Mouse (Mus musculus): Measurements from ENCODE around the gene Cacna1i.

The Cacna1i gene

DNA sequence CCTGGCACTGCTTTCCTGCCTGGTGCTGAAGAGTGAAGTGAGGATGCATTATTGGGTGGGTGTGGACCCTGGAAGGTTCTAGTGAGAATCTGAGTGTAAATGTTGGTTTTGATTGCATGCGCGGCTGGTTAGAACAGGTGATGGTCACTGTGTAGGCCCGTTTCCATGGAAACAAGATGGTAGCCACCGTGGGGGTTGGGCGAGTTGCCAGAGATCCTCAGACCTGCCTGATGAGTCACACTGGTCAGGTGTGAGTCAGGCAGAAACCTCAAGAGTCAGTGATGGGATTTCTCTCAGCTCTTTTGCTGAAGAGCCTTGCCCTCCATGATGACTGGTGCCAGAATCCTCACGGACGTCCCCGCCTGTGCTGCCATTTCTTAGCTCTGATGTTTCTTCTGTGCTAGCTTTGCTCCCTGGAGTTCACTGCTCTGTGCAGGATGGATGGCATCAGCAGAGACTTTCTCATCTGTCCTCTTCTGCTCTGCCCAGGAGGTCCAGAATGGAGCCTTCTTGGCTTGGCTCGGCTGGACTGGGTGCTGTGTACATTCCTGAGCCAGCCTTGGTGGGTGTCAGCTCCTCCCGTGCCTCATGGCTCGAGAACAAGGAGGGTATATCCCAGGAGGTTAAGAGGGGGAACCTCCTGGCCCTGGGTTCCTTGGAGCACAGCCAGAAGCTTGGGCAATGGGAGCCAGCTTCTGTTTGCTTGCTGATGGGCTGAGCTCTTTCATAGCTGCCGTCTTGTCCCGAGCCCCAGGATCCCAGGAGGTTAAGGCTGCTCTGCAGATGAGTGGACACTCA lies 40.9 kb downstream of the Cacna1i start:
- DNase-seq (ENCODE audit: low spot score in 2 of 2) = peak in 1 of 2 experiments; percentile 75

DNA sequence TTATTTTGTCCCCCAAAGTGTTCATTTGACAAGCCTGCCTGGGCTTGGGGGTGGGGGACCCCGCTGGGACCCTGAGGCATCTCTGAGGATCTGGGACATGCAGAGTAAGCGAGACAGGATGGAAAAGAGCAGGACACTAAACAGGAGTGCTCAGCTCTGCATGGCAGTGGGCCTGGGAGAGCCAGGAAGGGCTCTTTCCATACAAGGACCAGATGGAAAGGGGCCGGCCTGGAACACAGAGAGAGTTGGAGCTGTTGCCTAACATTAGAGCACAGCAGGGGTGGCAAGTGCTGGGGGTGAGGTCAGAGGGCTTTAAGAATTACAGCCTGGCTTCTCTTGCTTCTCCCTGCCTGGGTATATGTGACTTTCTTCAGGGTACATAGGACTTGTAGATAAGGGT lies 43.2 kb downstream of the Cacna1i start:
- no peak for DNase-seq (ENCODE audit: low spot score in 2 of 2)

GRCm38 (mm10) chr15:80334766-80335165 lies 47.7 kb downstream of the Cacna1i start:
- no peak for DNase-seq (ENCODE audit: low spot score in 2 of 2)

DNA sequence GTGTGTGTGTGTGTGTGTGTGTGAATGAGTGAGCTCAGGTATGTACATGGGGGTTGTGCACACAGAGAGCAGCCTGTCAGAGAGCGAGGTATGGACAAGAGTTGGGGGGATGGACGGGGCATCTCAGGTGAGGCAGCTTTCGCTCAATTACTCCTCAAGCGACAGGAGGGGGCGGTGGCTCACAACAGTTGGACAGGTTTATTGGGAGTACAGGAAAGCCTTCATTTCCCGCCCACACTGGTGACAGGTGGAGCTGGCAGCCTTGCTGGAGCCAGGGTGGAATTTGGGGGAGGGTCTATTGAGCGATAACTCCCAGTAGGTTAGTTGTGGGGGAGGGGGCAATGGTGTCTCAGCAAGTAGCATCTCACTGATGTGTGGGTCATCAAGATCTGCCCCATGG lies 48.2 kb downstream of the Cacna1i start:
- DNase-seq (ENCODE audit: low spot score in 2 of 2) = no peak

- peak; percentile 47 to 69 for DNase-seq (ENCODE audit: low spot score in 2 of 2)
Observed at GRCm38 (mm10) chr15:80340348-80340747, 53.3 kb downstream of the Cacna1i start.

DNA sequence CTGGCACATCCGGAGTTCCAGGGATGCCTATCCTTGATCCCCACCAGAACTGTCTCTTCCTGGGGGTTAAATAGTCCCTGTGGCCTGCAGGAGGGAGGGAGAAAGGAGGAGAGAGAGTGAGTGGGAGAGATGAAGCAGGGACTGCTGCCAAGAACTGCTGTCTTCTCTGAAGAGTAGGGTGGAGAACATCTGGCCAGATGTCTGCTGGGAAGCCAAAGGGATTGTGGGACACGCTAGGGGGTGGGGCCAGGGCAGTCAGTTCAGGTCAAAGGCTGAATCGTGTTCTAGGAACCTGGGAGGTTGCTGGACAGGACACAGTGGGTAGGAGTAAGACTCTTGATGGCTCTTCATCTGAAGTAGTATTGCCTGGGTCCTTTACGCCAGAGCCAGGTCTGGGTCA lies 55.4 kb downstream of the Cacna1i start:
- no peak for DNase-seq (ENCODE audit: low spot score in 2 of 2)

DNA sequence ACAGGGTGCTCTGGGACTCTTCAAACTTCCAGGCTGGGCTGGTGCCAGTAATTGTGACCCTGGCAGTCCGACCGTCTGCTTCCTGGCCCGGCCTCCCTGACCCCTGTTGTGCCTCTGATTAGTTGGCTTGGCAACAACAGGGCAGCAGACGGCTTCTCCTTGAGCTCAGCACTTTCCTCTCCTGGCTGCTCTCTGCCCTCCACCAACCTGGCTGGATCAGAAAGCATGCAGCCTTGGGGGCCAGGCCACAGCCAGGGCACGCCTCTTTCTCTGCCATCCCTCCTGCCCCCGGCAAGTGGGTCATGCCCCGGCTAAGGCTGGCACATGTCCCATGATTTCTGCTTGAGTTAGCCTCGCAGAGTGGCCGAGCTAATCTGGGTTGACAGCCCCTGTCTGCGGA lies 56.0 kb downstream of the Cacna1i start:
- peak; percentile 53 to 87 for DNase-seq (ENCODE audit: low spot score in 2 of 2)

DNA sequence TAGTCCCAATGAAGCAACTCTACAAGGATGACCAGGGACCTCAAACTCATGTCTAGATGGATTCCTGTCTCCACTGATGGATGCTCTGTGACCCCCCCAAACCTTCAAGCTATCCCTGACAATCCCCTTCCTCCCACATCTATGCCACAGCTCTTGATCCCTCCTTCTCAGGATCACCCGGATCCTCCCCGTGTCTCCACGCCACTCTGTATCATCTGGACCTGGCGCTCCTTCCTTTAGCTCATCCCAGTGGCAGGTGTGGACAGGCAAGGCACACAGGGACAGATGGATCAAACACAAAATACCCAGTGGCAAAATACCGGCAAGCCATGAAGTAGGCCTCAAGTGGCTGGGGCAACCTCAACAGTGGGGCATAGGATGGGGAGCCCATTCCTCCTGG lies 56.7 kb downstream of the Cacna1i start:
- DNase-seq (ENCODE audit: low spot score in 2 of 2) = no peak

DNA sequence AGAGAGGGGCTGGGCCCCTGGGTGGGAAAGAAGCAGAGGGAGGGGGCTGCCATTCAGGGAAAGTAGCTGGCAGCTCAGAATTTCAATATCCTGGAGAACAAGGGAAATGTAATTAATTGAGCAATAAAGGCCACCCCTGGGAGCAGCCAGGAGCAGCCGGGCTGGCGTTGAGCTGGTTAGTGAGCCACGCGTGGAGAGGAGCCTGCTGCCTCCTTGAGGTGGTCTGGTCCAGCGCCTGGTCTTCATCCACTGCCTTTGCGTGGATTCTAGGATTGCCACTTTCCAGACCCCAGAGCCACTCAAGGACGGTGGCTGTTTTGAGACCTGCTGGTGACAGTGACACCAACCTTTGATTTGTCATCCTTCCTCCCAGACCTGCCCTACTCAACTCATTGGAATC lies 59.5 kb downstream of the Cacna1i start:
- DNase-seq (ENCODE audit: low spot score in 2 of 2) = no peak

DNA sequence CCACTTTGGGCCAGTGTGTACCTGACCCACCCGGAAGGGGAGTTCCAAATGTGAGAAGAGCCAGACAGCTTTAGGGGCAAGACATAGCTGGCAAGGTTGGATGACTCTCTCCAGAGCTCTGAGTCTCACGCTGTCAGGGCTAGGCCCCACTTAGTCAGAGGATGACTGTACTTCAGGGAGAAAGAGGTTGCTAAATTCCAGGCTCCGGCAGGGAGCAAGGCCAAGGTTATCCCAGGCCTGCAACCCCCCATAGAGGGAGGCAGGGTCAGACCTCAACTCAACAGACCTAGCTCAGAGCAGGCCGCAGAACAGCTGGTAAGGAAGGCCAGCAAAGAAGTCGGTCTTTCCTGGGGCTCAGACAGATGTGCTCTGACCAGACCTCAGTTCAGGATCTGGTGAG lies 63.4 kb downstream of the Cacna1i start:
- no peak for DNase-seq (ENCODE audit: low spot score in 2 of 2)

DNA sequence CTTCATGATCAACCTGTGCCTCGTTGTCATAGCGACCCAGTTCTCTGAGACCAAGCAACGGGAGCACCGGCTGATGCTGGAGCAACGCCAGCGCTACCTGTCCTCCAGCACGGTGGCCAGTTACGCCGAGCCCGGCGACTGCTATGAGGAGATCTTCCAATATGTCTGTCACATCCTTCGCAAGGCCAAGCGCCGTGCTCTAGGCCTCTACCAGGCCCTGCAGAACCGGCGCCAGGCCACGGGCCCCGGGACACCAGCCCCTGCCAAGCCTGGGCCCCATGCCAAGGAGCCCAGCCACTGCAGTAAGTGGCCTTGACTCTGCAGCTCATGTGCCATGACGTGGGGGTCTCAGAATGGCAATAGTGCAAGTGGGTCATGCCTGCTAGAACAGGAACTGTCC lies 71.8 kb downstream of the Cacna1i start:
- DNase-seq (ENCODE audit: low spot score in 2 of 2) = peak; percentile 45 to 79

DNA sequence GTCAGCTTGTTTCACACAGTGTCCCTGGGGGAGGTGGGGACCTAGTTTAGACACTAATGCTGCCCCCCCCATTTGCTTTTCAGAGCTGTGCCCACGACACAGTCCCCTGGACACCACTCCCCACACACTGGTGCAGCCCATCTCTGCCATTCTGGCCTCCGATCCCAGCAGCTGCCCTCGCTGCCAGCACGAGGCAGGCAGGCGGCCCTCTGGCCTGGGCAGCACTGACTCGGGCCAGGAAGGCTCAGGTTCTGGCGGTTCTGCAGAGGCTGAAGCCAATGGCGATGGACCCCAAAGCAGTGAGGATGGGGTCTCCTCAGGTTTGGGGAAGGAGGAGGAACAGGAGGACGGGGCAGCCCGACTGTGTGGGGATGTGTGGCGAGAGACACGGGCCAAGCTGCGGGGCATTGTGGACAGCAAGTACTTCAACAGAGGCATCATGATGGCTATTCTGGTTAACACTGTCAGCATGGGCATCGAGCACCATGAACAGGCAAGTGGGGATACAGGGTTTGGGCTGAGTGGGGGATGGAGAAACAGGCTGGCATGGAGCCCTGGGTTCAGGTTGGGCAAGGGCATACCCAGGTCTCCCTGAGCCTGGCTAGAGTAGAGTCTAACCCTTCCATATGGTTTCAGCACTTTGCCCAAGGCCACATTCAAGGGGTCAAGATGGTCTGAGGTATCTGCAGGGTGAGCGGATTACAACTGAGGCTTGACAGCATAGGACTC lies 74.9 kb downstream of the Cacna1i start:
- DNase-seq (ENCODE audit: low spot score in 2 of 2) = no peak

- DNase-seq (ENCODE audit: low spot score in 2 of 2) = peak in 1 of 2 experiments; percentile 32
Observed at GRCm38 (mm10) chr15:80362509-80363172, 75.6 kb downstream of the Cacna1i start.

DNA sequence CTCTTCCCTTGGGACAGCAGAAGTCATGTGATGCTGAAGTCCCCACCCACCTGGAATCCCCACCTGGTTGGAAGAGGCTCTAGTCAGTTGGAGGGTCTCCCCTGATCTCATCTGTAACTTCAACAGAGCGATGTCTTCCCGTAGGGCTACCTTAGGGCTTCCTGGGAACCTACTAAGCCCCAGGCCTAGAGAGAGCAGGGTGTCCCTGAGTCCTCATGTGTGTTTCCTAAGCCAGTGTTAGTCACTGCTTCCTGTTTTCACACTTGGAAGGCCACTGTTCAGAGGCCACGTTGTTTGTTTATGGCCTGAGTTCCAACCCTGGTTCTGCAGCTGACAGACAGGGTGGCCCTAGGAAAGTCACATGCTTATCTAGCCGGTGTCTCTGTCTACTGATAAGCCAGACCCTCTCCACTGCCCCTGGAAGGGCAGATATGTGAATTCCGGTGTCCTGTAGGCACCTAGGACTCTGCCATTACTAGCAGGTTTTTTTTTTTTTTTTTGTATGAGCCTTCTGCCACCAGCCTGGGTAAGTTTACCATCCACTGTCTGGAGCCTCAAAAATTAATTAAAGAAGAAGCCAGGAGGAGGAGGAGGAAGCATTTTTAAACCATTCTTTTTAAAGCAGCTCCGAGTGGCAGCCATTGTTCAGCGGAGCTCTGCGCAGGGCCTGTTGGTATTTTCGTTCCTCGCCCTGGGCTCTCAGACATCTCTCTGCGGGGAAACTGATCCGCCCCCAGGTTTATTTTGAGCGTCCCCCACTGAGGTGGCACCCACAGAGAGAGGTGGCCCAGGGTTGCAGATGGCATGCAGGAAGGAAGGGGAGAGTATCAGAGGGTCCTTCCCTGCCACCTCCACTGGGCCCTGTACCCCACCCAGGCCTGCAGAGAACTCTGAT lies 77.0 kb downstream of the Cacna1i start:
- no peak for DNase-seq (ENCODE audit: low spot score in 2 of 2)

DNA sequence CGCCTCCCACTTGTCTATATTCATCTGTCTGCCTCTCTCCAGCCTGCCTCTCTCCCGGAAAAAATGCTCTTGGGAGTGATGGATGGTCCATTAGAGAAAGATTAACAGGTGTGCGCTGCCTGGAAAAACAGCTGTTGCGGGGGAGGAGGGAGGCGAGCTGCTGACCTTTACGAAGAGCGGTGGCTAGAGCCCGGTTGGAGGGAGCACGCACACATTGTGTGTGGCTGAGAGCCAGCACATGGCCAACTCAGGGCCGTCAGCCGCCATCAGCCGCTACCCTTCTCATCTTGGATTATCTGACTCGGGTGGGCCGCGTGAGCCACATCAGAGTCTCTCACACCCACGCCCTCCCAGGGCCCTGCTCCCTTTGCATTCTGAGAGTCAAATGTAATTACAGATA lies 79.9 kb downstream of the Cacna1i start:
- DNase-seq (ENCODE audit: low spot score in 2 of 2) = no peak

DNA sequence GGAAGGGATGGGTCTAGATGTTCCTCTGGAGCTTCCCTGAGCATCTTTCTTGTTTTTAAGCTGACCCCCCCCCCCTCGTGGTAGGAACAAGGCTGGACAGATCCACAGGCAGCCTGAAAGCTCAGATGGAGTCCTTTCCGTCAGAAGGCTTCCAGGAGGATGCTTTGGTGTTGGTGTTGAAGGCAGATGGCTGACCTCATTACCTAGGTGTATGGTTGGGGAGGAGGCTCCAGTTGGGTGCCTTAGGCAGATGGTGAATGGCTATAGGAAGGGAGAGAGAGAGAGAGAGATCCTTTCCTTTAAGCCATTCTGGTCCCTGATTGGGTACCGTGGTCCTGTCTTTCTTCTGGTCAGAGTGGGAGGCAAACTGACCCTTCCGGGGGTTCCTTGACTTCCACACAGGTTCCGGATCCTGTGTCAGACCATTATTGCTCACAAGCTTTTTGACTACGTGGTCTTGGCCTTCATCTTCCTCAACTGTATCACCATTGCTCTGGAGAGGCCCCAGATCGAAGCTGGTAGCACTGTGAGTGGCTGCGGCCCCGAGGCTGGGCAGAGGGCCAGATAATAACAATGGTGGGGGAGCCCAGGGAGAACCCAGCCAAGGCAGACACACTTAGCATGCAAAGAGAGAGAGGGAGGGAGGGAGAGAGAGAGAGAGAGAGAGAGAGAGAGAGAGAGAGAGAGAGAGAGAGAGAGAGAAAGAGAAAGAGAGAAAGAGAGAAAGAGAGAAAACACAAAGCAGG lies 86.4 kb downstream of the Cacna1i start:
- DNase-seq (ENCODE audit: low spot score in 2 of 2) = peak in 1 of 2 experiments; percentile 28

- DNase-seq (ENCODE audit: low spot score in 2 of 2) = no peak
Observed at GRCm38 (mm10) chr15:80374854-80375253, 87.8 kb downstream of the Cacna1i start.

GRCm38 (mm10) chr15:80387185-80387584 lies 100.1 kb downstream of the Cacna1i start:
- DNase-seq (ENCODE audit: low spot score in 2 of 2) = no peak

DNA sequence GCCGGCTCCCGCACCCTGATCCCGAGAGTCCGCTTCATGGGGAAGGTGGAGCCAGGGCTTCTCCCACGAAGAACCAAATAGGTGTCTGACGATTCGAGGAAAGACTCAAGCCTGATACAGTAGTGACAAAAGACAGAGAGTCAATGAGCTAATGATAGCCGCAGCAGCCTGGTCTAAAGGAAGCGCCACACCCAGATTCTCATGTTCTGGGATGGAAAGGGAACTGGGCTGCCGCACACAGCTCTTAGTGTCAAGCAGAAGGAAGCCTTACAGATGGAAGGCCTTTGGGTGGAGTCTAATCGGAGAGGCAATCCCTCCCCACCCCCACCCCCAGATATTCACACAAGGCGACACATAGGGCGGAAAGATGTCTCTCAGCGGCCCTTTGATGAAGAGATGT lies 104.8 kb downstream of the Cacna1i start:
- DNase-seq (ENCODE audit: low spot score in 2 of 2) = no peak

DNA sequence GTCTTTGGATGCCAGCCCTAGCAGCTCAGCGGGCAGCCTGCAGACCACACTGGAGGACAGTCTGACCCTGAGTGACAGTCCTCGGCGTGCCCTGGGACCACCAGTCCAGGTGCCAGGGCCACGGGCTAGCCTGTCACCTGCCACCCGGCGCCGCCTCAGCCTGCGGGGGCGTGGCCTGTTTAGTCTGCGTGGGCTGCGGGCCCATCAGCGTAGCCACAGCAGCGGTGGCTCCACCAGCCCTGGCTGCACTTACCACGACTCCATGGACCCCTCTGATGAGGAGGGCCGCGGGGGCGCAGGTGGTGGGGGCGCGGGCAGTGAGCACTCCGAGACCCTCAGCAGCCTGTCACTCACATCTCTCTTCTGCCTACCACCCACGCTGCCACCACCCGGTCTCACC lies 108.0 kb downstream of the Cacna1i start:
- peak in 1 of 2 experiments; percentile 20 for DNase-seq (ENCODE audit: low spot score in 2 of 2)

DNA sequence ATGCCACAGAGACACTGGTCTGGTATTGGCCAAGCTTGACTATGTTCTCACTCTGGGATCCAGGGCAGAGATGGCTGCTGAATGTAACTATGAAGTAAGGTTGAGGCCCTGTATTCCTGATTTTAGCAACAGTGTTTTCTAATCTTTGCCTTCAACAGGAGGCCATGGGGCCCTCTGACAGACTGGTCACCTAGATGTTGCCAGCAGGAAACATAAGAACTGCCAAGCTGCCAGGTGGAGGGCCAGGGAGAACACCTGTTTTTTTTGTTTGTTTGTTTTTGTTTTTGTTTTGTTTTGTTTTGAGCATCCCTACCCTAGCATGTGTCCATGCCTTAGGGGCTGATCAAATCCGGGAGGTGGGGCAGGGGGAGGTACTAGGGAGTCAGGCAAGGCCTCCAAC lies 112.4 kb downstream of the Cacna1i start:
- DNase-seq (ENCODE audit: low spot score in 2 of 2) = no peak
